Mouse (Mus musculus) lung, embryonic 14.5 days (tissue): Measurements from ENCODE around the gene Rnase2a. TPM values are rescaled to one million over a fixed set of nuclear protein-coding genes. Genes with fewer than 3 reads are reported as not detected.
"Not testable (repeated sequence)": the region's sequence is repeated elsewhere in the genome, so short reads cannot be mapped to it uniquely, and the experiment has no call there.

ENCODE experiments used
- ATAC-seq: fragments of 200-750 bp; cut with Nextera tagmentation; 2 replicates; pipeline ENCODE4 v1.8.0; 2017; ENCODE audit warnings: mild to moderate bottlenecking, moderate TSS enrichment, moderate library complexity; ENCODE audit not compliant: insufficient read depth
- DNase-seq: peaks from one replicate; pipeline ENCODE4 v3.0.0-alpha.2; 2015
- H3K27ac ChIP-seq: fragments of 300-500 bp; sonication (generic); 2 replicates; pipeline ENCODE4 v1.5.1; 2014; ENCODE audit warnings: low read depth, mild to moderate bottlenecking, moderate library complexity
- H3K27me3 ChIP-seq: fragments of 300-500 bp; sonication (generic); 2 replicates; pipeline ENCODE4 v1.6.1; 2014; ENCODE audit warnings: low read length, control low read depth; ENCODE audit not compliant: insufficient read depth
- H3K36me3 ChIP-seq: fragments of 300-500 bp; sonication (generic); 2 replicates; pipeline ENCODE4 v1.6.1; 2014; ENCODE audit warnings: control low read depth; ENCODE audit not compliant: insufficient read depth
- H3K4me1 ChIP-seq: fragments of 300-500 bp; sonication (generic); 2 replicates; pipeline ENCODE4 v1.6.1; 2014; ENCODE audit warnings: antibody characterized with exemption, control low read depth; ENCODE audit not compliant: insufficient read depth
- H3K4me2 ChIP-seq: fragments of 300-500 bp; sonication (generic); 2 replicates; pipeline ENCODE4 v1.6.1; 2014; ENCODE audit warnings: mild to moderate bottlenecking
- H3K4me3 ChIP-seq: fragments of 300-500 bp; sonication (generic); 2 replicates; pipeline ENCODE4 v1.5.1; 2014; ENCODE audit warnings: low read depth, low read length
- H3K9ac ChIP-seq: fragments of 300-500 bp; sonication (generic); 2 replicates; pipeline ENCODE4 v1.6.1; 2014
- H3K9me3 ChIP-seq: fragments of 300-500 bp; sonication (generic); 2 replicates; pipeline ENCODE4 v1.6.1; 2016; ENCODE audit warnings: low read depth, low read length, control low read depth
- CTCF ChIP-seq: IDR thresholded peaks from 2 replicates; pipeline ENCODE4 v1.5.1; 2016; ENCODE audit warnings: antibody characterized with exemption, low read depth
- WGBS: fragments of 180-500 bp; shearing (Covaris S2); extraction: QIAGEN DNeasy Blood & Tissue Kit; methylation state at CpG from one replicate; pipeline ENCODE4 v1.1.7; 2014; 5-methylcytosine and 5-hydroxymethylcytosine counted together
- polyA plus RNA-seq: library from polyadenylated mRNA; unstranded; fragments of >200 nt; fragmentation: Nextera tagmentation; extraction: Ambion mirVana; gene quantifications from 2 replicates; pipeline ENCODE4 v1.2.1, GENCODE M21; 2014

The Rnase2a gene
- polyA plus RNA-seq, 1 experiment from 2014 or later: not detected

DNA sequence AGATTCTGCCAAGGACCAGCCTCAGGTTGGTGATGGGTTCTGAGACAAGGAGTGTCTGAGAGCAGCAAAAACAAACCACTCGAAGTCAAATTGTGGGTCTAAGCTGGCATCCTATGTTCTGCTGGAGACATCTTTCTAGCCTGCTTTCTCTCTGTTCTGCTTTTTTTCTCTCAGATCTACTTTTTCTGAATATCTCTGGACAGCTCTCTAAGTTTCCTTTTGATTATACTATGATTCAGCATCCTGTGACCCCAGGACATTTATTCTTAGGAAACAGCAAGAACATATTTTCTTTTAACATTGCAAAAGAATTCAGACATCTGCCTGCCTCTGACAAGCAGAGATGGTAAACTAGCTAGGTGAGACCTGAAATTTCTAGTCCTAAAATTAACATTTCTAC, 2.3 kb downstream of the Rnase2a start:
- H3K27ac ChIP-seq: no peak overlapping the region
- H3K4me2 ChIP-seq: no peak overlapping the region
- ATAC-seq (no peak), DNase-seq (no peak)
- no peak overlapping the region for H3K4me3 ChIP-seq
- no peak overlapping the region for H3K9ac ChIP-seq
- WGBS: 80% methylated on average over 1 of the region's 1 CpGs
- no peaks in the 10 kb centered on the region for H3K4me1 ChIP-seq
- TF ChIP-seq CTCF: no peak
- no peaks in the 10 kb centered on the region for H3K27me3 ChIP-seq
- no peaks in the 10 kb centered on the region for H3K9me3 ChIP-seq
- no peaks in the 10 kb centered on the region for H3K36me3 ChIP-seq

DNA sequence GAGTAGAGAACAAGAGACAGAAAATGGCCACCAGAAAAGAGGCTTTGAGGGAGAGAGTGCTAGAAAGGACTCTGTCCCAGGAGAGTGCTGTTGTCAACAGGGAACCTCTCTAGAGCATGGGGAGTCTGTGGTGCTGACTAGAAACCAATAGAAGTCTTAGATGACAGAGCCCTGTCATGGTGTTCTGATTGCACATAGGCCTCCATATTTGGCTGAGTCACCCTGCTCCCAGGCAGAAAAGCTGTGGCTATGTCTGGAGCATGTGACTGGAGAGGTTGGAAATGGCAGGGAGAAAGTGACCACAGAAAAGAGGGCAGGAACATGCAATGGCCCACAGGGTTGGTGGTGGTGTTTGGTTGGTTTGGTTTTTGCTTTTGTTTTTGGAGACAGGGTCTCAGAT, 3.7 kb downstream of the Rnase2a start:
- H3K4me1 ChIP-seq, H3K36me3 ChIP-seq, H3K27ac ChIP-seq, H3K9me3 ChIP-seq, DNase-seq, H3K4me2 ChIP-seq, ATAC-seq, H3K27me3 ChIP-seq, H3K4me3 ChIP-seq, H3K9ac ChIP-seq: not testable (repeated sequence)

DNA sequence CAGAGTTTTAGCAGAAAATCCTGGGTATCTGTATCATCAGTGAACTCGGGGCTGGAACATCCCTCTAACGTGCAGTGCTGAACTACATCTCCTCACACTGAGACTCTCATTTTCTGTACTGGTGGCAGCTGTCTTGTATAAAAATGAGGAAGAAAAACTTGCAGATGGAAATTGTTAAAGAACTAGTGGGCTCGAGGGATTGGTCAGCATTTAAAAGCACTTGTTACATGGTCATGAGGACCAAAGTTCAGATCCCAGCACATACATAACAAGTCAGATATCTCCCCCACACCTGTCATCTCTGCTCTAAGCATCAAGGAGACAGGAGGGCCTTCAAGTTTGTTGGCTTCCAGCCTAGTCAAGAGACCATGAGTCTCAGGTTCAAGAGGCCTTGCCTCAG, 5.6 kb downstream of the Rnase2a start:
- TF ChIP-seq CTCF: no peak
- no peak overlapping the region for H3K4me2 ChIP-seq
- H3K36me3 ChIP-seq: no peaks in the 10 kb centered on the region
- no peak overlapping the region for H3K4me3 ChIP-seq
- H3K9ac ChIP-seq: no peak overlapping the region
- H3K27me3 ChIP-seq: no peaks in the 10 kb centered on the region
- DNase-seq (no peak), ATAC-seq (no peak)
- H3K27ac ChIP-seq: no peak overlapping the region
- H3K4me1 ChIP-seq: no peaks in the 10 kb centered on the region
- WGBS: 59% methylated on average over 3 of the region's 3 CpGs
- H3K9me3 ChIP-seq: no peaks in the 10 kb centered on the region

DNA sequence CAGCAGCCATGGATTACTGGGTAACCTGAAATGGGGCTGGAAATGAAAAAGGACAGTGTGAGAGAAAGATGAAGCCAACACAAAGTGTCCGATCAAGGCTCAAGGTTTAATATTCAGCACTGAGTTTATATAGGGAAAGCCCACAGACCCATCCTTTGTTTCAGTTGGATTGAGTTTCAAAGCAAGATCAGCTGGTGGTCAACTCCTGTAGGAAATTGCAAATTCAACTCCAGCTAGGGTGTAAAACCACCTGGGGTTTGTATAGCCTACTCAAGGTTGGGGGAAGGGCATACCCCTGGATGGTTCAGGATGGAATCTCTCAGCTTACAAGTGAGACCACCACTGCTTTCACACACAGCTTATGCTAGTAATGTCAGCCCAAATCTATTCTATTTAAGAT, 8.2 kb downstream of the Rnase2a start:
- no peaks in the 10 kb centered on the region for H3K36me3 ChIP-seq
- H3K9ac ChIP-seq: no peak overlapping the region
- TF ChIP-seq CTCF: no peak
- no peak overlapping the region for H3K4me2 ChIP-seq
- ATAC-seq: no peak
- no peaks in the 10 kb centered on the region for H3K27me3 ChIP-seq
- WGBS: 90% methylated on average over 1 of the region's 1 CpGs
- no peak for DNase-seq
- H3K27ac ChIP-seq: no peak overlapping the region
- no peaks in the 10 kb centered on the region for H3K4me1 ChIP-seq
- H3K4me3 ChIP-seq: no peak overlapping the region
- no peaks in the 10 kb centered on the region for H3K9me3 ChIP-seq

DNA sequence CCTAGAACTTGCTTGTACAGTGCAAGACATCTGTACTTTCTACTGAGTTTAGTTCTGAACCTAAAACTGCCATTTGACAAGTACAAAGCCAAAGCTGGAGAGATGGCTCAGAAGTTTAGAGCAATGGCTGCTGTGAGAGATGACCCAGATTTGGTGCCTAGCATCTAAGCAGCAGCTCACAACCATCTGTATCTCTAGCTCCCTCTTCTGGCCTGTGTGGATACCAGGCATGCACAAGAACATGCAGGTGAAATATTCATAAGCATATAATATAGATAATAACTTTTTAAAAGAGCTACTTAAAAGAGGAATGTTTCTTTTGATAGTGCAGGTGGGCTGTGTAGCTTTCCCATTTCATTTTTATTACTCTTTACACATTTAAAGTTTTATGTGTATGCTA, 15.0 kb downstream of the Rnase2a start:
- Histone ChIP-seq H3K27ac (no peak overlapping the region), H3K9ac (no peak overlapping the region), H3K9me3 (no peaks in the 10 kb centered on the region), H3K4me3 (no peak overlapping the region), H3K4me1 (no peaks in the 10 kb centered on the region), H3K4me2 (no peak overlapping the region), H3K27me3 (no peaks in the 10 kb centered on the region), H3K36me3 (no peaks in the 10 kb centered on the region)
- TF ChIP-seq CTCF: peak; percentile 68
- ATAC-seq (no peak), DNase-seq (peak; percentile 75)

DNA sequence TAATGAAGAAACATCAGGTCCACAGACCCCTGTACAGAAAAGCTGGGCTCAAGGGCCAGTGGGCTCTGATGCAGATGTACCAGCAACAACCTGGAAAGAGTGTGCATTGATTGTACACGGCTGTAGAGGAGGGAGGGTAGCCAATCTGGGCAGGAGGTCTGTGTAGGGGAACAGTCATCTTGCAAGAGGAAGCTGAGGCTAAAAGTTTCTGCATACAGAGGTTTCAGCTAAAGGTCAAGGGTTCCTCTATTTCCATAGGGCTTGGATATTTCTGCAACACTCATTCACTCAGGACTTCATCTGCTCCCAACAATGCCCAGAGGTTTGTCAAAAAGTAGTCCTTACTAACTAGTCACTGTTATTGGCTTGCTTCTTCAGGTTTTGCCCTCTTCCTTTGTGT, 18.4 kb downstream of the Rnase2a start:
- not testable (repeated sequence) for H3K27ac ChIP-seq, ATAC-seq, DNase-seq, H3K27me3 ChIP-seq, H3K9me3 ChIP-seq, H3K4me2 ChIP-seq, H3K4me3 ChIP-seq, H3K4me1 ChIP-seq, H3K9ac ChIP-seq, H3K36me3 ChIP-seq
- WGBS: 63% methylated on average over 1 of the region's 1 CpGs

- not testable (repeated sequence) for H3K27me3 ChIP-seq, ATAC-seq, H3K27ac ChIP-seq, H3K4me2 ChIP-seq, H3K4me1 ChIP-seq, H3K4me3 ChIP-seq, H3K36me3 ChIP-seq, H3K9me3 ChIP-seq, H3K9ac ChIP-seq, DNase-seq
- whole genome bisulfite sequencing: 53% methylated on average over 4 of the region's 4 CpGs
These were observed 26.3 kb downstream of the Rnase2a start for GRCm38 (mm10) chr14:51229657-51230056.

- not testable (repeated sequence) for ATAC-seq, H3K4me2 ChIP-seq, H3K9me3 ChIP-seq, H3K27ac ChIP-seq, H3K27me3 ChIP-seq, H3K4me3 ChIP-seq, DNase-seq, H3K36me3 ChIP-seq, H3K9ac ChIP-seq, H3K4me1 ChIP-seq
- WGBS: 82% methylated on average over 3 of the region's 3 CpGs
These were observed 35.8 kb downstream of the Rnase2a start for GRCm38 (mm10) chr14:51220075-51220474.

Other genes starting within 250 kb of the Rnase2a start
- gene Rnase10, start 248.4 kb downstream of the Rnase2a start, polyA plus RNA-seq: 0.45 TPM in 1 of 2 replicates, not detected in the other
- gene Rnase9, start 214.2 kb downstream of the Rnase2a start, polyA plus RNA-seq: not detected in 2 replicates
- gene Rnase11, start 205.9 kb downstream of the Rnase2a start, polyA plus RNA-seq: not detected in 2 replicates
- gene Rnase12, start 198.5 kb downstream of the Rnase2a start, polyA plus RNA-seq: not detected in 2 replicates
- gene Olfr750, start 181.7 kb downstream of the Rnase2a start, polyA plus RNA-seq: not detected in 2 replicates
- gene Rnase4, start 165.0 kb downstream of the Rnase2a start, polyA plus RNA-seq: 27.6 and 29.6 TPM in 2 replicates
- gene Ang, start 165.0 kb downstream of the Rnase2a start, polyA plus RNA-seq: 5.2 and 5.6 TPM in 2 replicates
- gene Eddm3b, start 141.7 kb downstream of the Rnase2a start, polyA plus RNA-seq: not detected in 2 replicates
- gene Rnase6, start 132.2 kb downstream of the Rnase2a start, polyA plus RNA-seq: 1.2 and 1.4 TPM in 2 replicates
- 0.50 TPM in 1 of 2 replicates, not detected in the other for gene Rnase1, start 109.3 kb downstream of the Rnase2a start, polyA plus RNA-seq
- gene Rnase2b, start 93.9 kb downstream of the Rnase2a start, polyA plus RNA-seq: not detected in 2 replicates
- gene Ang2, start 57.0 kb downstream of the Rnase2a start, polyA plus RNA-seq: not detected in 2 replicates
- not detected in 2 replicates for gene Ear14, start 52.7 kb downstream of the Rnase2a start, polyA plus RNA-seq
- not detected in 2 replicates for gene Gm7247, start 105.6 kb upstream of the Rnase2a start, polyA plus RNA-seq
- gene Vmn2r88, start 154.7 kb upstream of the Rnase2a start, polyA plus RNA-seq: not detected in 2 replicates
- gene Vmn2r89, start 195.7 kb upstream of the Rnase2a start, polyA plus RNA-seq: not detected in 2 replicates